Mouse (Mus musculus) telencephalon, adult 2 months (tissue): ENCODE measurements around the gene Phactr4.
"Not testable (repeated sequence)": the region's sequence is repeated elsewhere in the genome, so short reads cannot be mapped to it uniquely, and the experiment has no call there.

Experiments
- DNase-seq: peaks from one replicate; pipeline ENCODE4 v3.0.0-alpha.2; 2011; ENCODE audit warnings: low read depth, low spot score

The Phactr4 gene

GRCm38 (mm10) chr4:132421923-132422782, at the start of gene Phactr4:
Gene Phactr4 (minus strand): TSS chr4:132422489.
- DNase-seq = peak; percentile 84

- DNase-seq = no peak
These were observed 47.6 kb upstream of the Phactr4 start for GRCm38 (mm10) chr4:132469873-132470272.

- DNase-seq = no peak
These were observed 41.9 kb upstream of the Phactr4 start for GRCm38 (mm10) chr4:132464255-132464613.

GRCm38 (mm10) chr4:132463430-132464254, 41.4 kb upstream of the Phactr4 start, which contains the start of gene Med18:
Gene Med18 (minus strand): TSS chr4:132463921.
- peak; percentile 94 for DNase-seq

- no peak for DNase-seq
These were observed 40.5 kb upstream of the Phactr4 start for GRCm38 (mm10) chr4:132462836-132463235.

GRCm38 (mm10) chr4:132460225-132460624, 37.9 kb upstream of the Phactr4 start:
- DNase-seq = no peak

GRCm38 (mm10) chr4:132455561-132455960, 33.3 kb upstream of the Phactr4 start:
- no peak for DNase-seq

- DNase-seq = no peak
These were observed 32.9 kb upstream of the Phactr4 start for GRCm38 (mm10) chr4:132455146-132455545.

- no peak for DNase-seq
These were observed 31.9 kb upstream of the Phactr4 start for GRCm38 (mm10) chr4:132454216-132454615.

- DNase-seq = no peak
These were observed 27.5 kb upstream of the Phactr4 start for GRCm38 (mm10) chr4:132449778-132450177.

- DNase-seq = no peak
These were observed 23.8 kb upstream of the Phactr4 start for GRCm38 (mm10) chr4:132446105-132446504.

GRCm38 (mm10) chr4:132444516-132444915, 22.2 kb upstream of the Phactr4 start:
- no peak for DNase-seq

- DNase-seq = no peak
These were observed 15.6 kb upstream of the Phactr4 start for GRCm38 (mm10) chr4:132437857-132438256.

- DNase-seq = no peak
These were observed 10.6 kb upstream of the Phactr4 start for GRCm38 (mm10) chr4:132432717-132433372.

GRCm38 (mm10) chr4:132428022-132428542, 5.8 kb upstream of the Phactr4 start:
- no peak for DNase-seq

- no peak for DNase-seq
These were observed 5.2 kb upstream of the Phactr4 start for GRCm38 (mm10) chr4:132427493-132427892.

- no peak for DNase-seq
These were observed 3.7 kb upstream of the Phactr4 start for GRCm38 (mm10) chr4:132426021-132426420.

- DNase-seq = no peak
These were observed 2.5 kb upstream of the Phactr4 start for GRCm38 (mm10) chr4:132424765-132425164.

- DNase-seq = no peak
These were observed 750 bp downstream of the Phactr4 start for GRCm38 (mm10) chr4:132421556-132421922.

- no peak for DNase-seq
These were observed 1.8 kb downstream of the Phactr4 start for GRCm38 (mm10) chr4:132420471-132420870.

- no peak for DNase-seq
These were observed 6.3 kb downstream of the Phactr4 start for GRCm38 (mm10) chr4:132415966-132416365.

- not testable (repeated sequence) for DNase-seq
These were observed 9.0 kb downstream of the Phactr4 start for GRCm38 (mm10) chr4:132413257-132413656.
